Mouse (Mus musculus): Measurements from ENCODE around the gene Fign. TPM values are rescaled to one million over a fixed set of nuclear protein-coding genes. Genes with fewer than 3 reads are reported as not detected.

Gene Fign
- polyA plus RNA-seq, 1 experiment = 0.20 TPM

GRCm38 (mm10) chr2:64069950-64070695 is 27.7 kb downstream of the Fign start:
- TF ChIP-seq CTCF (IDR thresholded peaks at IDR 0.05; ENCODE audit: borderline replicate concordance, control insufficient read depth, extremely low read depth, insufficient read depth, low read length, poor library complexity) (no peak), POLR2A (IDR thresholded peaks at IDR 0.05; ENCODE audit: control insufficient read depth, extremely low read depth, insufficient read depth, low read length, poor library complexity) (no peak)
- Histone ChIP-seq H3K4me3 (ENCODE audit: control insufficient read depth, insufficient read depth, low read length) (no peak overlapping the region), H3K27ac (ENCODE audit: control insufficient read depth, insufficient read depth, low read length) (no peak overlapping the region), H3K27me3 (ENCODE audit: control insufficient read depth, insufficient read depth, low read length) (no peaks in the 10 kb centered on the region), H3K36me3 (ENCODE audit: control insufficient read depth, insufficient read depth, low read length) (no peaks in the 10 kb centered on the region), H3K4me1 (replicated peaks; ENCODE audit: control insufficient read depth, insufficient read depth, low read length) (no peaks in the 10 kb centered on the region)
- 92% methylated on average over 10 of the region's 10 CpGs for WGBS
- DNase-seq = no peak

GRCm38 (mm10) chr2:64065511-64065910 is 32.3 kb downstream of the Fign start:
- H3K27ac ChIP-seq (ENCODE audit: control insufficient read depth, insufficient read depth, low read length) = no peak overlapping the region
- TF ChIP-seq POLR2A (IDR thresholded peaks at IDR 0.05; ENCODE audit: control insufficient read depth, extremely low read depth, insufficient read depth, low read length, poor library complexity) = no peak
- no peak for TF ChIP-seq CTCF (IDR thresholded peaks at IDR 0.05; ENCODE audit: borderline replicate concordance, control insufficient read depth, extremely low read depth, insufficient read depth, low read length, poor library complexity)

GRCm38 (mm10) chr2:64059477-64059876 is 38.4 kb downstream of the Fign start:
- no peaks in the 10 kb centered on the region for H3K36me3 ChIP-seq (ENCODE audit: control insufficient read depth, insufficient read depth, low read length)
- no peak overlapping the region for H3K4me3 ChIP-seq (ENCODE audit: control insufficient read depth, insufficient read depth, low read length)
- DNase-seq = no peak
- 90% methylated on average over 5 of the region's 5 CpGs for WGBS
- no peak for TF ChIP-seq POLR2A (IDR thresholded peaks at IDR 0.05; ENCODE audit: control insufficient read depth, extremely low read depth, insufficient read depth, low read length, poor library complexity)
- TF ChIP-seq CTCF (IDR thresholded peaks at IDR 0.05; ENCODE audit: borderline replicate concordance, control insufficient read depth, extremely low read depth, insufficient read depth, low read length, poor library complexity) = no peak
- no peaks in the 10 kb centered on the region for H3K27me3 ChIP-seq (ENCODE audit: control insufficient read depth, insufficient read depth, low read length)
- H3K4me1 ChIP-seq (replicated peaks; ENCODE audit: control insufficient read depth, insufficient read depth, low read length) = no peaks in the 10 kb centered on the region
- H3K27ac ChIP-seq (ENCODE audit: control insufficient read depth, insufficient read depth, low read length) = no peak overlapping the region

More at GRCm38 (mm10) chr2:64065511-64065910, 32.3 kb downstream of the Fign start:
- H3K27me3 ChIP-seq (ENCODE audit: control insufficient read depth, insufficient read depth, low read length) = no peaks in the 10 kb centered on the region
- WGBS = 94% methylated on average over 4 of the region's 4 CpGs
- no peaks in the 10 kb centered on the region for H3K36me3 ChIP-seq (ENCODE audit: control insufficient read depth, insufficient read depth, low read length)
- DNase-seq = no peak
- H3K4me3 ChIP-seq (ENCODE audit: control insufficient read depth, insufficient read depth, low read length) = no peak overlapping the region
- H3K4me1 ChIP-seq (replicated peaks; ENCODE audit: control insufficient read depth, insufficient read depth, low read length) = no peaks in the 10 kb centered on the region

GRCm38 (mm10) chr2:64048142-64048541 is 49.7 kb downstream of the Fign start:
- Histone ChIP-seq H3K4me1 (replicated peaks; ENCODE audit: control insufficient read depth, insufficient read depth, low read length) (no peaks in the 10 kb centered on the region), H3K27ac (ENCODE audit: control insufficient read depth, insufficient read depth, low read length) (no peak overlapping the region), H3K4me3 (ENCODE audit: control insufficient read depth, insufficient read depth, low read length) (no peak overlapping the region), H3K36me3 (ENCODE audit: control insufficient read depth, insufficient read depth, low read length) (no peaks in the 10 kb centered on the region), H3K27me3 (ENCODE audit: control insufficient read depth, insufficient read depth, low read length) (no peaks in the 10 kb centered on the region)
- no peak for DNase-seq
- 77% methylated on average over 2 of the region's 2 CpGs for WGBS
- TF ChIP-seq POLR2A (IDR thresholded peaks at IDR 0.05; ENCODE audit: control insufficient read depth, extremely low read depth, insufficient read depth, low read length, poor library complexity) = no peak
- TF ChIP-seq CTCF (IDR thresholded peaks at IDR 0.05; ENCODE audit: borderline replicate concordance, control insufficient read depth, extremely low read depth, insufficient read depth, low read length, poor library complexity) = no peak

- Histone ChIP-seq H3K4me1 (replicated peaks; ENCODE audit: control insufficient read depth, insufficient read depth, low read length) (no peaks in the 10 kb centered on the region), H3K27ac (ENCODE audit: control insufficient read depth, insufficient read depth, low read length) (no peak overlapping the region), H3K27me3 (ENCODE audit: control insufficient read depth, insufficient read depth, low read length) (no peaks in the 10 kb centered on the region), H3K4me3 (ENCODE audit: control insufficient read depth, insufficient read depth, low read length) (no peak overlapping the region), H3K36me3 (ENCODE audit: control insufficient read depth, insufficient read depth, low read length) (no peaks in the 10 kb centered on the region)
- TF ChIP-seq CTCF (IDR thresholded peaks at IDR 0.05; ENCODE audit: borderline replicate concordance, control insufficient read depth, extremely low read depth, insufficient read depth, low read length, poor library complexity) (no peak), POLR2A (IDR thresholded peaks at IDR 0.05; ENCODE audit: control insufficient read depth, extremely low read depth, insufficient read depth, low read length, poor library complexity) (no peak)
- DNase-seq = no peak
- WGBS = 50% methylated on average over 3 of the region's 3 CpGs
These were observed 54.7 kb downstream of the Fign start for GRCm38 (mm10) chr2:64043099-64043498.

- no peaks in the 10 kb centered on the region for H3K36me3 ChIP-seq (ENCODE audit: control insufficient read depth, insufficient read depth, low read length)
- no peaks in the 10 kb centered on the region for H3K4me1 ChIP-seq (replicated peaks; ENCODE audit: control insufficient read depth, insufficient read depth, low read length)
- H3K4me3 ChIP-seq (ENCODE audit: control insufficient read depth, insufficient read depth, low read length) = no peak overlapping the region
- no peak for TF ChIP-seq POLR2A (IDR thresholded peaks at IDR 0.05; ENCODE audit: control insufficient read depth, extremely low read depth, insufficient read depth, low read length, poor library complexity)
- no peak for TF ChIP-seq CTCF (IDR thresholded peaks at IDR 0.05; ENCODE audit: borderline replicate concordance, control insufficient read depth, extremely low read depth, insufficient read depth, low read length, poor library complexity)
- H3K27me3 ChIP-seq (ENCODE audit: control insufficient read depth, insufficient read depth, low read length) = no peaks in the 10 kb centered on the region
- DNase-seq = no peak
- H3K27ac ChIP-seq (ENCODE audit: control insufficient read depth, insufficient read depth, low read length) = no peak overlapping the region
- WGBS = 54% methylated on average over 3 of the region's 3 CpGs
These were observed 62.4 kb downstream of the Fign start for GRCm38 (mm10) chr2:64035393-64035792.
